Mouse (Mus musculus): ENCODE data around the gene Gpbar1. TPM values are rescaled to one million over a fixed set of nuclear protein-coding genes. Genes with fewer than 3 reads are reported as not detected.

The Gpbar1 gene
- polyA plus RNA-seq, 1 experiment from 2014 or later, result not detected

DNA sequence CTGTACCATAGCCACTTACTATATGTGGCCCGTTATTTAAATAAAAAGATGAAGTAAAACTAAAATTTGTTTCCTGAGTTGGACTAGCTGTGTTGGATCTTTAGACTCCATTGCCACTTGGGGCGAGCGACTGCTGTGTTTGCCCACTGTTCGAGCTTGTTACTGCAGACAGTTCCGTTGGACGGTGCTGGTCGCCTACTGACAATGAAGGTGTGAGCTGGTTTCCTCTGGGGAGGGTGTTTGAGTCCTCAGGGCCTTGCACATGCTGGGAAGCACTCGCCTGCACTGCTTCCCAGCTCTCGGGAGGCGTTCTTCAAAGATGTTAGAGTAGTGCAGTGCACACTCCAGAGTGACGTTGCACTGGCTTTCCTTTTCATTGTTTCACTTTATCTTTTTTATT lies 38.7 kb upstream of the Gpbar1 start:
- ATAC-seq (ENCODE audit: low FRiP score) (no peak), DNase-seq (ENCODE audit: low spot score) (no peak)
- H3K4me1 ChIP-seq (replicated peaks; ENCODE audit: control insufficient read depth, insufficient read depth, low read length), result no peaks in the 10 kb centered on the region; the same call in 1 of the 2 replicates
- H3K9me3 ChIP-seq (ENCODE audit: control insufficient read depth, low read length), result no peaks in the 10 kb centered on the region
- H3K9ac ChIP-seq (ENCODE audit: low read depth, low read length), result no peak overlapping the region
- H3K4me3 ChIP-seq (ENCODE audit: low read depth, low read length), result no peak overlapping the region
- H3K27me3 ChIP-seq (ENCODE audit: control insufficient read depth, insufficient read depth, low read length), result no peaks in the 10 kb centered on the region
- WGBS, result 79% methylated on average over 11 of the region's 11 CpGs
- H3K4me2 ChIP-seq (replicated peaks; ENCODE audit: low read depth, low read length), result no peak overlapping the region
- H3K27ac ChIP-seq (ENCODE audit: low read depth, low read length), result no peak overlapping the region
- H3K36me3 ChIP-seq (ENCODE audit: control insufficient read depth, insufficient read depth, low read length), result no peaks in the 10 kb centered on the region

DNA sequence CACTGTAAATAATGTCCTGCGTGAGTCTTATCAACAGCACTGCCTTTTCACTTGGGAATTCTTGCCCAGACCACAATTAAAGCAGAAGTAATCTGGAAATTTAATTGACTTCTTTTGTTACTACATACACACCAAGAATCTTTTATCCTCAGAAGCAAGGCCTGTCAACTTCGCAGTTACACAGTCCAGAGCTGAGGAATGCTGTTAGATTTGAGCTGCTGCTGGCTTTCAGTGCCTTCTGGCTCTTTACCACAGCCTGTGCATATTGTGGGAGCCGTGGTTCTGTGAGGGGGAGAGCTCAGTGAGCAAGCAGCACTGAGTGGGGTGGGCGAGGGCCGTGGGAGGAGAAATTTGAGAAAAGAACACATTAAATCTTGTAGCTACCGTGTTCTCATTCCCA lies 38.0 kb upstream of the Gpbar1 start:
- no peak overlapping the region for H3K9ac ChIP-seq (ENCODE audit: low read depth, low read length)
- H3K27ac ChIP-seq (ENCODE audit: low read depth, low read length), result no peak overlapping the region

DNA sequence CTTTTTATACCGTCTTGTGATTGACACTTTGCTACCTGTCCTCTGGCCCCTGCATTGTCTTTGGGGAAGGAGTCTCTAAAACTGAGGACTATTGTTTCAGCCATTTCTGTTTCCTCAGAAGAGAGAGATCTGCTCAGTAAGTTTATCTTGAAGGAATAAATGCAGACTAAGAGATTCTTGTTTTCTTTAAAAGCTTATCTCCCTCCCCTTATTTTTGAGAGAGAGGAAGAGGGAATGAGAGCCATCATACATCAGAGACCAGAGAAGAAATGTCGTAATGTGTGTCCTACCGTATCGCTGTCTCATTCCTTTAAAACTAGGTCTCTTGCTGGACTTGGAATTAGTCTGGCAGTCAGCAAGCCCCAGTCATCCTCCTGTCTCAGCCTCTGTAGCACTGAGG lies 37.5 kb upstream of the Gpbar1 start:
- DNase-seq (ENCODE audit: low spot score) (no peak), ATAC-seq (ENCODE audit: low FRiP score) (no peak)
- 92% methylated on average over 4 of the region's 4 CpGs for WGBS
- H3K9me3 ChIP-seq (ENCODE audit: control insufficient read depth, low read length), result no peaks in the 10 kb centered on the region
- no peaks in the 10 kb centered on the region; the same call in 1 of the 2 replicates for H3K4me1 ChIP-seq (replicated peaks; ENCODE audit: control insufficient read depth, insufficient read depth, low read length)
- no peak overlapping the region for H3K4me3 ChIP-seq (ENCODE audit: low read depth, low read length)
- H3K27ac ChIP-seq (ENCODE audit: low read depth, low read length), result no peak overlapping the region
- H3K9ac ChIP-seq (ENCODE audit: low read depth, low read length), result no peak overlapping the region
- H3K36me3 ChIP-seq (ENCODE audit: control insufficient read depth, insufficient read depth, low read length), result no peaks in the 10 kb centered on the region
- no peaks in the 10 kb centered on the region for H3K27me3 ChIP-seq (ENCODE audit: control insufficient read depth, insufficient read depth, low read length)
- no peak overlapping the region for H3K4me2 ChIP-seq (replicated peaks; ENCODE audit: low read depth, low read length)

More for the DNA sequence above, 38.0 kb upstream of the Gpbar1 start:
- Histone ChIP-seq H3K27me3 (ENCODE audit: control insufficient read depth, insufficient read depth, low read length) (no peaks in the 10 kb centered on the region), H3K4me3 (ENCODE audit: low read depth, low read length) (no peak overlapping the region), H3K4me1 (replicated peaks; ENCODE audit: control insufficient read depth, insufficient read depth, low read length) (no peaks in the 10 kb centered on the region; the same call in 1 of the 2 replicates), H3K4me2 (replicated peaks; ENCODE audit: low read depth, low read length) (no peak overlapping the region), H3K9me3 (ENCODE audit: control insufficient read depth, low read length) (no peaks in the 10 kb centered on the region), H3K36me3 (ENCODE audit: control insufficient read depth, insufficient read depth, low read length) (no peaks in the 10 kb centered on the region)
- 87% methylated on average over 6 of the region's 6 CpGs for WGBS
- ATAC-seq (ENCODE audit: low FRiP score), result no peak
- no peak for DNase-seq (ENCODE audit: low spot score)

DNA sequence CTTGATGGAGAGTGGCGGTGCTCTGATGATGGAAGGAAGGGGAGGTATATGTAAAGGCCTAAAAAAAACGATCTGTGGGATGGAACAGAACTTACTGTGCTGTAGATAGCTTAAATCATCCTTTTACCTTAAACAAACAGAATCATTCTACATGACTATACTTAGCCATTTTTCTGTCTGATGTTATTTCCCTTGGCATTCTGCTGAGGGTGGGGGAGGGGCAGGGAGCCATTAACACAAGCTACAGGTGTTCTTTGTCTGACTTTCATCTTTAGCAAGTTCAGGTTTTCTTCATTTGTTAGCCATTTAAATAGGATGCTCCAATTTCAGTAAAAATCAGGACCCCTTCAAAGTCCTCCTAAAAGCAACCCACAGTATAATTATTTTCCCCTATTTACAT lies 32.8 kb upstream of the Gpbar1 start:
- ATAC-seq (ENCODE audit: low FRiP score) (no peak), DNase-seq (ENCODE audit: low spot score) (no peak)
- no peaks in the 10 kb centered on the region for H3K4me1 ChIP-seq (replicated peaks; ENCODE audit: control insufficient read depth, insufficient read depth, low read length)
- 87% methylated on average over 2 of the region's 2 CpGs for WGBS
- no peak overlapping the region for H3K9ac ChIP-seq (ENCODE audit: low read depth, low read length)
- no peaks in the 10 kb centered on the region for H3K36me3 ChIP-seq (ENCODE audit: control insufficient read depth, insufficient read depth, low read length)
- H3K4me2 ChIP-seq (replicated peaks; ENCODE audit: low read depth, low read length), result no peak overlapping the region
- H3K27ac ChIP-seq (ENCODE audit: low read depth, low read length), result no peak overlapping the region
- no peaks in the 10 kb centered on the region for H3K9me3 ChIP-seq (ENCODE audit: control insufficient read depth, low read length)
- no peak overlapping the region for H3K4me3 ChIP-seq (ENCODE audit: low read depth, low read length)
- H3K27me3 ChIP-seq (ENCODE audit: control insufficient read depth, insufficient read depth, low read length), result no peaks in the 10 kb centered on the region

DNA sequence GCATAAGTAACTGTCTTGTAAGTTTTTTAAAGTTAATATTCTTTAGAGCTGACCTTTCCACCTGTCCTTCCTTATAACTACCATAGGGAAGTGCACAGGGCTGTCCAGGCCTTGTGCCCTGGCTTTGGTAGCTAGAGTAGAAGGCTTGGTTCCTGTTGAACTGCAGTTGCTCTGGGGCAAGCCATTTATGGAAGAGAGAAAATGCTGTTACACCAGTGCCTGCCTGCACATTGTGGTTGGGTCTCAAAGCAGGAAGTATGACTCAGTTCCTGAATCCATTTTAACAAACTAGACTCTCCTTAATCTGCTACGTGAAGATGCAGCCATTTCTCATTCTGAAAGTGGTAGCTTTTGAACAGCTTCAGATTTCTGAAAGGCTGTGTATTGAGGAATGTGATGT lies 29.6 kb upstream of the Gpbar1 start:
- no peak overlapping the region for H3K27ac ChIP-seq (ENCODE audit: low read depth, low read length)
- no peak overlapping the region for H3K9ac ChIP-seq (ENCODE audit: low read depth, low read length)
- H3K36me3 ChIP-seq (ENCODE audit: control insufficient read depth, insufficient read depth, low read length), result peaks cover 8% of the 10 kb centered on the region
- H3K4me2 ChIP-seq (replicated peaks; ENCODE audit: low read depth, low read length), result no peak overlapping the region
- no peak for DNase-seq (ENCODE audit: low spot score)
- H3K9me3 ChIP-seq (ENCODE audit: control insufficient read depth, low read length), result no peaks in the 10 kb centered on the region
- no peaks in the 10 kb centered on the region for H3K4me1 ChIP-seq (replicated peaks; ENCODE audit: control insufficient read depth, insufficient read depth, low read length)
- 83% methylated on average over 1 of the region's 1 CpGs for WGBS
- H3K4me3 ChIP-seq (ENCODE audit: low read depth, low read length), result no peak overlapping the region
- no peaks in the 10 kb centered on the region for H3K27me3 ChIP-seq (ENCODE audit: control insufficient read depth, insufficient read depth, low read length)
- ATAC-seq (ENCODE audit: low FRiP score), result no peak

DNA sequence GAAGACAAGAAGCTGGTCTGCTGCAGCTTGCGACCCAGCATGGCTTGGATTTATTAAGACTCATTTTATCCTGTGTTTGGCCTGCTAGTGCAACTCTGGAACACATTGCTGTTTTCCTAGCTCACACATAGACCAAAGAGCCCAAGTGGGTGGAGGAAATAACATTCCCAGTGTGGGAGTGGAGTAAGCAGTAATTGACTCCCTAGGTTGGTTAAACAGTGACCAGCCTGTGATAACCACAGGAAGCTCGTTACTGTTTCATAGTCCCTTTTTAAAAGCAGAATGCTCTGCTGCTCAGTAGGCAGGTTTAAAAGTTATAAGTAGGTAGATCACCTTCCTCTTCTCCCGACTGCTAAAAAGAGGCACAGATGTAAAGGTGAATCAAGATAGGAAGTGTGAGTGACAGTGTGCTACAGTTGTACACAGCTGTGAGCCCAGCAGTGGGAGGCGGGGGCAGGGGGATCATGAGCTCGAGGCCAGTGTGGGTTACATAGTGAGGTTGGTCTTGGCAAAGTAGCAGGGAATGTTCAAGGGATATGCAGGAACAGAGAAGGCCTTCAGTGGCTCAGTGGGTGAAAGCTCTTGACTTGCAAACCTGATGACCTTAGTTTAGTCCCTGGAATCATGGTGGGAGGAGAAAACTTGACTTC lies 28.9 kb upstream of the Gpbar1 start:
- Histone ChIP-seq H3K27me3 (ENCODE audit: control insufficient read depth, insufficient read depth, low read length) (no peaks in the 10 kb centered on the region), H3K4me1 (replicated peaks; ENCODE audit: control insufficient read depth, insufficient read depth, low read length) (no peaks in the 10 kb centered on the region), H3K36me3 (ENCODE audit: control insufficient read depth, insufficient read depth, low read length) (peaks cover 8% of the 10 kb centered on the region), H3K4me3 (ENCODE audit: low read depth, low read length) (no peak overlapping the region), H3K27ac (ENCODE audit: low read depth, low read length) (no peak overlapping the region), H3K4me2 (replicated peaks; ENCODE audit: low read depth, low read length) (no peak overlapping the region), H3K9ac (ENCODE audit: low read depth, low read length) (no peak overlapping the region), H3K9me3 (ENCODE audit: control insufficient read depth, low read length) (no peaks in the 10 kb centered on the region)
- 87% methylated on average over 5 of the region's 5 CpGs for whole genome bisulfite sequencing
- ATAC-seq (ENCODE audit: low FRiP score) (no peak), DNase-seq (ENCODE audit: low spot score) (no peak)

DNA sequence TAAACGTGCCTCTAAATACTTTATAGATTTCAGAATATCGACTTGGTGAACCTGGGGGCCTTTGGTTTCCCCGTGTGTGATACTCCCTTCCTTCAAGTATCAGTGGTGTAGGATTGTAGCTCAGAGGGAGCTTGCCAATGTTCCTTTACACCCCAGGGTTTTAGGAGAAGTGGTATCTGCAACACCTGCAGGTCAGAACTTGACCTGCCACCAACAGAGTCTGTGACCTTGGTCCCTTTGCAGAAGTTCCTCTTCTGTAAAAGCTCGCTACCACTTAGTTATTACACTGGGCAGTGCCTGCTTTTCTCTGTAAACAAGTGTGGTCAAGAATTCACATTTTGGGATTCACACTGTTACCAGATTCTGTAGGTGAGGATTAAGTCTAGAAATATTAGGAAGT lies 28.3 kb upstream of the Gpbar1 start:
- Histone ChIP-seq H3K4me1 (replicated peaks; ENCODE audit: control insufficient read depth, insufficient read depth, low read length) (no peaks in the 10 kb centered on the region), H3K4me3 (ENCODE audit: low read depth, low read length) (no peak overlapping the region), H3K27me3 (ENCODE audit: control insufficient read depth, insufficient read depth, low read length) (no peaks in the 10 kb centered on the region), H3K9me3 (ENCODE audit: control insufficient read depth, low read length) (no peaks in the 10 kb centered on the region), H3K36me3 (ENCODE audit: control insufficient read depth, insufficient read depth, low read length) (peaks cover 8% of the 10 kb centered on the region), H3K9ac (ENCODE audit: low read depth, low read length) (no peak overlapping the region), H3K4me2 (replicated peaks; ENCODE audit: low read depth, low read length) (no peak overlapping the region), H3K27ac (ENCODE audit: low read depth, low read length) (no peak overlapping the region)
- WGBS, result 91% methylated on average over 4 of the region's 4 CpGs
- DNase-seq (ENCODE audit: low spot score), result no peak
- no peak for ATAC-seq (ENCODE audit: low FRiP score)

DNA sequence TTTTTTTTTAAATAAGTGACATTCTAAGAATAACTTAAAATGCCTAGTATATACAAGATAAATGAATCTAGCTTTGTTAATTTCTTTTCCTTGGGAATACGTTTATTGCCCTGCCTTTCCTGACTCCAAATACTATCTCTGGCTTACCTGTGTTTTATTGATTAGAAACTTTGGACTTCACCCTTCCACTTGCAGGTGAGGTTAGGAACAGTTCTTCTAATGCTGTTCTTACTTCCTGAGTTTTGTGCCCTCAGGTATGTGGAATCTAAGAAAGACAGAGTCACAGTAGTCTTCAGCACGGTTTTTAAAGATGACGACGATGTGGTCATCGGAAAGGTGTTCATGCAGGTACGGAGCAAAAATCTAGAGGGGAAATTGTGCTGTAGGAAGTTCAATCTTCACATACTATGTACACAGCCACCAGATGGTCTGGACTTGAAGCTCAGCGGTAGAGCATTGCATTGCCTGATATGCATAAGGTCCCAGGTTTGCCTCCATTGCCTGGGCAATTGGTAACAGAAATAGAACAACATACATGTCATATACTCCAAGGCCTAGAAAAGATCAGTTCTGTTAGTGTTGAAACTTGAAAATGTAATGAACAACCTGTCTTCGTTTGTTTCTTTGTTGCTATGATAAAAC lies 22.5 kb upstream of the Gpbar1 start:
- H3K9me3 ChIP-seq (ENCODE audit: control insufficient read depth, low read length), result no peaks in the 10 kb centered on the region
- no peak overlapping the region for H3K4me3 ChIP-seq (ENCODE audit: low read depth, low read length)
- H3K4me2 ChIP-seq (replicated peaks; ENCODE audit: low read depth, low read length), result no peak overlapping the region
- H3K27ac ChIP-seq (ENCODE audit: low read depth, low read length), result no peak overlapping the region
- H3K36me3 ChIP-seq (ENCODE audit: control insufficient read depth, insufficient read depth, low read length), result peaks cover 10% of the 10 kb centered on the region
- 96% methylated on average over 8 of the region's 8 CpGs for WGBS
- H3K4me1 ChIP-seq (replicated peaks; ENCODE audit: control insufficient read depth, insufficient read depth, low read length), result no peaks in the 10 kb centered on the region
- H3K9ac ChIP-seq (ENCODE audit: low read depth, low read length), result no peak overlapping the region
- no peak for ATAC-seq (ENCODE audit: low FRiP score)
- H3K27me3 ChIP-seq (ENCODE audit: control insufficient read depth, insufficient read depth, low read length), result no peaks in the 10 kb centered on the region
- no peak for DNase-seq (ENCODE audit: low spot score)

DNA sequence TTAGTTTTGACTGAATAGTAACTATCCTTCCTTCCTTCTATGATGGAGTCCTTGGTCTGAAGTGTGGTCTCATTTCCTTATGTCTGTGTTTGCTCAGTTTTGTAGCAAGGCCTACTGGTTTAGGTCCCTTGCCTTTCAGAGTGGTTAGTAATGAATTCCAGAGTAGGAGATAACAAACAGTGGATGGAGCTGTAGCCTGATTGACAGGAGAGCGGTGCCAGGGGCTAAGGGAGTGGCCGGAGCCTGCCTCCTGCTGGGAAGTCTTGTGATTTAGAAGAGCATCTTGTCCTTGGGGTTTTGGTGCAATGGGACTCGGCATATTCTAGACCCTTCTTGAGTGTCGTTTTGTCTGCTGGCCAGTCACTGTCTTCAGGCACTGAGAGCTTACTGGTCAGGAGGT lies 21.6 kb upstream of the Gpbar1 start:
- Histone ChIP-seq H3K4me1 (replicated peaks; ENCODE audit: control insufficient read depth, insufficient read depth, low read length) (no peaks in the 10 kb centered on the region), H3K9ac (ENCODE audit: low read depth, low read length) (no peak overlapping the region), H3K27ac (ENCODE audit: low read depth, low read length) (no peak overlapping the region), H3K27me3 (ENCODE audit: control insufficient read depth, insufficient read depth, low read length) (no peaks in the 10 kb centered on the region), H3K9me3 (ENCODE audit: control insufficient read depth, low read length) (no peaks in the 10 kb centered on the region), H3K4me3 (ENCODE audit: low read depth, low read length) (no peak overlapping the region), H3K4me2 (replicated peaks; ENCODE audit: low read depth, low read length) (no peak overlapping the region), H3K36me3 (ENCODE audit: control insufficient read depth, insufficient read depth, low read length) (peaks cover 5% of the 10 kb centered on the region)
- DNase-seq (ENCODE audit: low spot score) (no peak), ATAC-seq (ENCODE audit: low FRiP score) (no peak)
- WGBS, result 79% methylated on average over 4 of the region's 4 CpGs

All from hindbrain, embryonic 11.5 days (tissue).